Mouse (Mus musculus) spleen, postnatal 14 days (tissue): ENCODE results near the gene Tuba8.
A peak's percentile ranks its signal among the peaks of the same experiment; 100 is the strongest.

Experiments
- DNase-seq, 2 experiments: peaks; one replicate each; pipeline ENCODE4 v3.0.0; 2021 to 2022; ENCODE audit warnings: low spot score in 2 of 2

The Tuba8 gene

DNA sequence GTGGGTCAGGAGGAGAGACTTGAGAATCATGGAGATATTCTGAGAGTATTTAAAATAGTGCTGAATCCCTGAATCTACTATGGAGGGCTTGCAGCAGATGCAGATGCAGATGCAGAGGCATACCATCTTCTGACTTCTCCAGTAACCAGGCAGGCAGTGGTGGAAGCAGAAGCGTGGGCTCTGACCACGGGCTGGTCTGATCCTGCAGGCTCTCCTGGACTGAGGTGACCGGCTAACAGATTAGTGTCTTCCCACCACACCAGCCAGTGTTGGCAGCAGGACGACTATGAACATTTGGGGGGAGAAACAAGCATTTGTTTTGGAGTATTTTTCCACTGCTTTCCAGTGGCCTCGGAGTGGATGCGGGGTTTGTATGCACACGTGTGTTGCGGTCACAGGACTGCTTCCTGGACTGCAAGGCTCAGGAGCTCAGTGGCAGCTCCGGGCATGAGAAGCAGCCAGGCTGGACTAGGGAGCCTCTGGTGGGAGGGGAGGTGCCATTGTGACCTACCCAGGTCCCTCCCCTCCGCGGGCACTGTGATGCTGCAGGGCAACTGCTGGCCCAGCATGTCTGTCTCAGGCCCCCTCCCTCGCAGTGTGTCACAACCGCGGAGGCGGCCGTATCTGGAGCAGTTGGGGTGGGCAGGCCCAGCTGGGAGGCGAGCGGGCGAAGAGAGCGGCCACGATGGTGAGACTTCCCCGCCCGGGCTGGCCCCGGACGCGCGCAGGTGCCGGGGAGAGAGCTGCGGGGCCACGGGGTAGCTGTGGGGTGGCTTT, at the start of gene Tuba8:
Tuba8 (plus strand) TSS at position 548 of the 777 bp plus-strand sequence.
- peak in 1 of 2 experiments; percentile 7 for DNase-seq

DNA sequence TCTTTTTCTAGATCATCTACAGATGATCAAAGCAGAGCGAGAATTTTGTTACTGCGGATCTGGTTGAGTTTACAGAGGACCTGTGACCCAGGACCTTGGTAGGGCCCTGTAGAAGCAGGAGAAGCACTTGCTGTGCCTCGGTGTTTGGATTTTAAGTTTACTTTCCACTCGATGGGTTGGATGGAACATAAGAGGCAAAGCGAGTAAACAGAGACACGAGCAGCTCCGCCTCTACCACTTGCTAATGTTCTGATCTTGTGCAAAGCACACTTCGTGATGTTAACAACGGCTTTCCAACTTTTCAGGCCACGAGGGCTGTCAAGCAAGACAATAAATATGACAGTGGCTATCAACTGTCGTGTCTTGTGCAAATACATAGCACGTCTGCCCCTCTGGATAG, 47.9 kb upstream of the Tuba8 start:
- DNase-seq, result no peak

DNA sequence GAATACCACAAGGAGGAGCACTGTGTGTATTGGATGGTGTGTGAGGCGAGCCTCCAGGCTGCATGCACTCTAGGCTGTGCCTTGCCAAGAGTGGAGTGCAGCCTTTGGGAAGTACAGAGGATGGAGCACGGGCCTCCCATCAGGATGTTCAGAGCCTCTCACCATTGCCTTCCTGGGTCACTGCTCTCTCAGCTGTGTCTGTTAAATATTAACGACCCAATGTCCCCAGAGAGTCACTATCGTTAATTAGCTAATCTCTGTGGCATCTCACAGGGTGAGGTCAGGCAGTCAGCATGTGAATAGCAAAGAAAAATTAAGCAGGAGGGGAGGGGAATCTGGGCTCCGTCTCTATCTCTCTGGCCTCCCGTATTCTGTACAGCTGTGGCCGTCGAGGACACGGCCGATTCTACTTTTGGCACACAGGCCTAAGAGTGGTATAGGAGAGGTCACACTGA, 44.4 kb upstream of the Tuba8 start:
- no peak for DNase-seq

DNA sequence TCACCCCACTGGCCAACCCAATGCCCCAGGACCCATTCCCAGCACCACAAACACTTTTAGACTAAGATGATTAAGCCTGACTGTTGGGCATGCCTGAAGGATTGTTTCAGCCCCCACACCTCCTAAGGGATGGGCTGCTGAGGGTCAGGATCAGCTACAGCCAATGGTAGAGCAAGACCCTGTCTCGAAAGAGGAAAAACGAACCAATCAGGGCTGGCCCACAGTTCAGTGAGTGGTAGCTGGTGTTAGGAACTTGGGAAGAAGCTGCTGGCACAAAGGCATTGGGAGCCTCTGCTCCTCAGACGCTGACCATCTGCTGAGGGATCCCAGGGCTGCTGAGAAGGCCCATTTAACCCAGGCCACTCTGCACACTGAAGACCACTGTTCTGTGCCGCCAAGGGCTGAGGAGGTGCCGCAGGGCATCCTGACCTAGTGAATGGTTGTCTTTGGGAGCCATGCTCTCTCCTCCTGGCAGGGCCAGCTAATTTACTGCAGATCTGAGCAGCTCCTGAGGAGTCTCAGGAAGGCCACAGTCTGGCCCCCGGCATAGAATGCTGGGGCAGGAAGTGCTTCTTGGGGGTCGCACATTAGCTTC, 43.0 kb upstream of the Tuba8 start:
- no peak for DNase-seq

DNA sequence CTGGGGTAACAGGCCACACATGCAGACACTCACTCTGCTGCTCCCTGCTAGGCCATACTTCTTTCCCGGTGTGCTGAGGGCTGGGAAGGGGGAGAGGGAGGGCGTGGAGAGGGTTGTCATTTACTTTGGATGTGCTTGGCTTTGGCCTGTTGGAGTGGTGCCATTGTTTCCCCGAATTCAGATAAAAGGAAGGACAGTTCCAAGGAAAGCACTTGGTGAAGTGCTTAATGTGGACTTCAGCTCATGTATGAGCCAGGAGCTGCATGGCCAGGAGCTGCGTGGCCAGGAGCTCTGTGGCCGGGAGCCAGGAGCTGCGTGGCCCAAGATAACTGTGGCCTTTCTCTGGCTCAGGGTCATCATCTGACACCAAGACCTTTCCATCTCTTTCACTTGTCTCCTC, 39.4 kb upstream of the Tuba8 start:
- no peak for DNase-seq

DNA sequence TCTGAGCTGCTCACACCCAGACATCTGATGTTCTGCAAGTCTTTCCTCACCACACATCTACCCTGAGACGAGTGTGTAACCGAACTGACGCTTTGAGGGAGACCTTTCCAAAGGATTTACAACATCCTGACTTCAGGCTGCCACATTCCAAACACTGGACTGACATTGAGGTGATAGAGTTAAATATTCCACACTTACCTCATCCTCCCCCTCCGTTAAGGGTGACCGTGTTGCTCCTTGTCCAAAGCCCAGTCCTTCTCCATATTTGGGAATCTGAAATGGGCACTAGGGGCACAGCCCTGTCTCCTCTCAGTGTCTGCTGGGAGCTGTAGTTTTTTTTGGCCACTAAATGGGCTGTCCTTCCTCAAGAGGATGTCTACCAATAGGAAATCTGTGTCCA, 37.0 kb upstream of the Tuba8 start:
- DNase-seq, result no peak

DNA sequence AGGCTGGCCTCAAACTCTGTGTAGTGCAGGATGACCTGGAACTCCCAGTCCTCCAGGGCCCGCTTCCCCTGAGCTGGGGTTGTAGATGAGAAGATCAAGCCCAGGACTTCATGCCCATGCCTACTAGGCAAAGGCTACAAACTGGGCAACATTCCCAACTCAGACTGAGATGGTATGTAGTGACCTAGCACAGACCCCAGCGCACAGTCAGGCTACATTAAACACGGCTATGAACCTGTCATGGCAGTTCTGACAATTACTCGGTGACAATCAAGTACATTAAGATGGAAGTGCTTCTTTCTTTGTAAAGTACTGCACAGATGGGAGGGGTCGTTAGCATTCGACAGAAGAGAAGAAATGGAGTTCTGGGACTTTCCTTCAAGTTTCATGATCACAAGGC, 35.7 kb upstream of the Tuba8 start:
- no peak for DNase-seq

DNA sequence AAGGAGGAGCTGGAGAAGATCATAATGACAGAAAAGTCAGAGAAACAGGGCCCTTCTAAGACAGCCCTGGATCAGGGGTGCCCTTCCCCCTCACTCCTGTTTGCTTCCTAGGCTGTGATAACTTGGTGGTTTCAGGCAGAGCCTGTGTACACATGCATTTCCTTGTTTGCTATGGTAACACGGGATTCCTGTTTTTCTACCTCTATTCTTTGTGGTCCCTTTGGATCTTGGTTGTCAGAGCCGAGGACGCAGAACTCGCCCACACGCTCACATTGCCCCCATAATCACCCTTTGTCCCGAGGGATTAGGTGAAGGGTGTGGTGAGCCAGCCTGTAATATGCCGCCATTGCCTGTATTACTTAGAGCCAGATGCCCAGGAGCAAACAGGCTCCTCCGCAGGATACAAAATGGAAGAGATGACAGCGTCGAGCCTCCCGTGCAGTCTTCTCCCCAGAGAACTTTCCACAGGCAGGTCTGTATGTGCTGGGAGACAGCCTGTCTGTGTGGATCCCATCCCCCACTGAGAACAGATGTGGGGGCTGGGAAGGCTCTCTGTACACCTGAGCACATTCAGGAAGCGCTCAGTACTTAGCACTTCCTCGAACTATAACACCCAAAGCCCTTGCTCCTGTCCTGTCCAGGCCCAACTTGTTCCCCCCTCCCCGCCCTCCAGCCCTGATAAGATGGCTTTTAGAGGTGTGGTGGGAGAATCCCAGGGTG, 34.3 kb upstream of the Tuba8 start:
- no peak for DNase-seq

DNA sequence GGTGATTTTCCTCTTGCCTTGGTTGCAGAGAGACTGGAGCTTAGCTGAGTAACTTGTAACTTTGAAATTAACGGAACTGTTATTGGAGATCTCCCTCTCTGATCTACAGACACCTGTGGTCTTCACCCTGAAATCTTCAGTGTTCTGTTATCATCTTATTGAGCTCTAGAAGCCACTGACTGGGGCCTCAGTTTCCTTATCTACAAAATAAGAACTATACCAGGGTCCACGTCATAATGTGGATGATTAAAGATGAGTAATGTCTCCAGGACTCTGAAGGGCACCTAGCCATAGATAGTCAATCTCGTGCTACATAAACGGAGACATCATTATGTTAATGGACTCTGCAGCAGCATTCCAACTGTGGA, 33.8 kb upstream of the Tuba8 start:
- DNase-seq, result no peak

DNA sequence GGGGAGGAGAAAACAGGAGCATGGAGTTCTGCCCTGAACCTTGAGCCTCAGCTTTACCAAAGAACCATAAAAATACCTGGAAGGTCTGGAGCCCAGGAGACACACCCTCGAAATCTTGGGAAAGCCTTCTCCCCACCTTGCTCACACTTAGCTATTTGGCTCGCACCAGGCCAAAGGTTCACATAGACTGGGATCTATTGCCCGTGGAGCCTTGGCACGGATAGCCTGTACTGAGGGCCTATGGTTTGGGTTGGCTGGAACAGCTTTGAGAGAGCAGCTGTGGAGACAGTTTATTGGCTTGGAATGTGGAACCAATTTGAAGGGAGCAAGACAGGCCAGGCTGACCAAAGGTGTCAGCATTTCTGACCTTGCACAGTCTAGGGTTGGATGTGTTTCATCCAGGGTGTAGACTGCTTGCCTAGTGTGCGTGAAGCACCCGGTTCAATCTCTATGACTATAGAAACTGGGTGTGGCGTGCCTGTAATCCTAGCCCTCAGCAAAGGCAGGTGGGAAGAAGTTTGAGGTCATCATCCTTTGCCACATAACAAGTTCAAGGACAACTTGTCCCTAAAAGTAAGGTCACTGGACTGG, 33.3 kb upstream of the Tuba8 start:
- no peak for DNase-seq

DNA sequence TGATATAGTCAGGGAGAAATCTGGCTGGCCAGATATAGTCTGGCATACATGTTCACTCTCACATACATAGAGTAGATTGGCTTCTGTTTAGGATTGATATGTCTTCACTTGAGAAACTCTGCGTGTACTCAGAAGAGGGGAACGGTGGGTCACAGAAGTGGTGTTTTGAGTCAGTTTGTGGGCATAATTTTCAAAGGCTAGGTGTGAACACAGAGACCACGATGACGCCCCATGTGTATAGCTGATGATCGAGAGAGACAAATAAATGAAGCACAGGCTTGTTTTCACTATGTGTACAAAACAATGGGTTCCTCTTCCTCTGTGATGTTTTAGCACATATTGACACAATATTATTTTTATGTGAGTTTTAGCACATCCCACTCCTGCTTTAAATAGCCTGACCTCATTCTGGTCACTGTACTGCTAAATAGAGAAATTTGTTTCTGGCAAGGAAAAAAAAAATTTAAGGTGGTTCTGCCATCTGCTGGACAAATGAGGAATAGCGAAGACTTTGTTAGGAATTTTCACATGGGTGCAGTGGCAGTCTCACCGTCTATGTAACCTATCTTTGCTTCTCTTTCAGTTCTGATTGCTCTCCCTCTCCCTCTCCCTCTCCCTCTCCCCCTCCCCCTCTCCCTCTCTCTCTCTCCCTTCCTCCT, 31.7 kb upstream of the Tuba8 start:
- DNase-seq, result peak in 1 of 2 experiments; percentile 25

DNA sequence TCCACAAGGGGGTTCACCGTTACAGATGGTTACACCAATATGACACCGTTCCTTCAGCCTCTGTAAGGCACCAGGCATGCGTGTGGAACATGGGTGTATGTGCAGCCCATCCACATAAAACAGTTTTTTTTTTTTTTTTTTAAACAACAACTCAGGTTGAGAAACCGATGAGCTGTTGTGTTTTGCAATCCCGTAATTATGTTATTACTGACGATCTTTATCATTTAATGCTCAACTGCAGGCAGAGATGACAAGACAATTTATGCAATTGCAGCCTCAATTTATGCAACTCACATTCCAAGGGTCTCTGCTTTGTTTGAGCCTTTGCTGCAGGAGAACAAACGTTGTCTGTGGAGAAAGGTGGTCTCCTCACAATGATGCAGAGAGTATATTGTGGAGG, 30.6 kb upstream of the Tuba8 start:
- DNase-seq, result no peak

DNA sequence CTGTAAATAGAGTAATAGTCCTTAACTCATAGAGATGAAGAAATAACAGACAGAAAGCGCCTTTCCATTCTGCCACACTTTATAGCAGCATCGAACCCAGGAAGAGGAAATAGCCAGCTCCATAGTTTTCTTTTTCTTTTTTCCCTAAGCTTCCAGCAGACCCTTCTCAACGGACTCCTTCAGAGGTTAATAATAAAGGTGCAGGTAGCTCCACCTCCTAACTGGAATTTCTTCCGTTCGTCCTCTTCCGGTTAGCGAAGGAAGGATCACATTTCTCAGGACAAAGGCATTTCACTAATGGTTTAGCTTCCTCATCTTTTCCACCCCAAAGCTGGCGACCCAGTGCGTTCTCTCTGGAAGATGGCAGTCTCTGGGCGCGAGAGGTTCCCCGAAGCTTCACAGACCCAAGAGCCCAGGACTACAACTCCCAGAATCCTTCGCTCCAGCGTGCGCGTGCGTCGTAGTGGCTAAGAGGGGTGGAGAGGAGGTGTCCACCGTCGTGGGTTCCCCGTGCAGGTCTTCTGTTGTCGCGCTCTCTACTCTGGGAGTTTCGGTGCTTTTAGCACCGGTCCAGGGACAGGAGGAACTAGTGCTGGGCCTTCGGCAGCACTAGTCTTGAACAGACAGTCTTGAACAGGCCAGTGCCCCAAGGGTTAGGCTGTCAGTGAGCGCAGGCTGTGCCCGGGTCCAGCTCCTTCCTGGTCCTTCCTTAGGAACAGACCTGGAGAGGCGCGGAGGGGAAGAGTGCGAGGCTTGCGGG, 26.9 kb upstream of the Tuba8 start, which contains the start of gene Pex26:
Pex26 (plus strand) TSS at position 254 of the 760 bp plus-strand sequence.
- peak; percentile 84 to 91 for DNase-seq

DNA sequence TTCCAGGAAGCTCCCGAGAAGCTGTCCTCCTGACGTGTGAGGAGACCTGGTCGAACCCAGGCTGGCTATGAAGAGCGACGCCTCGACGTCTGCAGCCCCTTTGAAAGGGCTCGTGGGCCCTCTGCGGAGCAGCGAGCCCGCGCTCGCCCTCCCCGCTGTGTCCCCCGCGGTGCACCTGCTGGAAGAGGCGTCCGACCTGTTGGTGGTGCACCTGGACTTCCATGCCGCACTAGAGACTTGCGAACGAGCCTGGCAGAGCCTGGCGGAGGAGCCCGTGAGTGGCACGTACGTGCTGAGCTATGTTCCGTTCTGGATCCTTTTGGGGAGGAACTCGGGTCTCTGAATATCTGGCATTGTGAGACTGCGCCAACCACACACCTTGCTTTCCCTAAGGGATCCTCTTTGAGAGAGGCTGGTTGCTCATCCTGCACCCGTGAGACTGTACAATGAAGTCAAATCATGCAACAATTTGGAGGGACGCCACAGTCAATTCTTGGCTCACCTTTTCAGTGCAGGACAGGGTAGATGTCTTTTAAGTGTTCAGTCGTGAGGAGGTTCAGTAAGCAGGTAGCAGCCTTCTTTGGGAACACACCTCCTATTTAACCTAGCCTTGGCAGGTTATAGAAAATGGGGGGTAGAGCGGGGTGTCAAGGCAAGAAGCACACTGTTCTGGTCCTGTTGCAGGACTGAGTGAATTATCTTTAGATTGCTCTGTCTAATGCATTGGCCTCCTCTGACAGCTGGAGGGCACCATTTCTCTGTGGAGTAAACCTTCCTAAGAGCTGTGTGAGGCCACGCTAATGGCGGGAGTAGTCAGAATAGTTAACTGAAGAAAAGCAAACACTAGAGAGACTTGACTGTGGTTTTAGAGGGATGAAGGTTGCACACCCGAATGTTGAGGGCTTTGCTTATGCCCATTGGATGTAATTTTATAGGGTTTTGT, 26.0 kb upstream of the Tuba8 start:
- peak; percentile 12 to 37 for DNase-seq

DNA sequence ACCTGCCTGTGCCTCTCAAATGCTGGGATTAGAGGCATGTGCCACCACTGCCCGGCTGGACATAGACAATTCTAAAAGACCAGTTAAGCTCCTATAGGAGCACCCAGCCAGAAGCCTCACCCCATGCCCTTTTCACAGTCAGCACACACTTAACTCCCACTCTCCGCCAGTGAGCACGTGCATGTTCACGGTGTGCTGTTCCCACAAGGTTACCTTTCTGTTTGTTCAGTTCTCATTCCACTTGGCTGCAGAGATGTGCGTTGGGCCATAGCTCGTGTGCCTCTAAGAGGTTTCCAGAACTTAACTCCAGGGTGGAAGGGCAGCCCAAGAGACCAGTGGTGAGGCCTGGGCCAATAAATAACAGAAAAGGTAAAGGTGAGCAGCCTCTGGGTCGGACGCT, 25.3 kb upstream of the Tuba8 start:
- DNase-seq, result no peak

DNA sequence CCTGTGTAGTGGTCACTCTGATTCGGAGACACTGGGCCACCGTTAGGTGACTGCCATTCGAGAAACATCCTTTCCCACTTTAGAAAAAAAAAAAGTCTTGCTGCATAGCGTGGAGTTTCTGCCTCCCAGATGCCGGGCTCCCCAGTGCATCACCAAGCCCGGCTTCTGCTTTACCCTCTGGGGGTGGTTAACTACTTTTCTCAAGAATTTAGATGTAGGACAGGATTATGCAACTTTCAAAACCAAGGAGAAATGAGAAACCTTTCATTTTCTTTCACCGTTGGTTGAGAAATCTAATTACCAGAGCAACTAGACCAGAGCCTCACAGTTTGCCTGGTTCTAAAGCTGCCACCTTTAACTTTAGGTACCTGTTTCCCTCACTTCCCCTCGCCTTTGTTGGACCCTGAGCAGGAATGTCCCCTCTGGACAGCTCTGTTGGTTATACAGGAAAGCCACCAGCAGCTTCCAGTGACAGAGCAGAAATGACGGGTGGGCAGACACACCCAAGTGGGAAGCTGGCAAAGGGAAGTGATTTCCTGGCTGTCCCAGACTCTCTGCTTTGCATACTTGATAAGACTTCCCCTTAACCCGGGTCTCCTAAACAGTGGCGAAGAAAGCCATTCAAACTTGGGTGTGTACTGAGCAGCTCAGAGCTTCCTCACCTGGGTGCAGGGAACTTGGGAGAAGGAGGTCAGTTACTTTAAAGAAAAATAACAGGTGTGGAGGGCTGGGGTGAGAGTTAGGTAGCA, 19.1 kb upstream of the Tuba8 start:
- DNase-seq, result no peak

DNA sequence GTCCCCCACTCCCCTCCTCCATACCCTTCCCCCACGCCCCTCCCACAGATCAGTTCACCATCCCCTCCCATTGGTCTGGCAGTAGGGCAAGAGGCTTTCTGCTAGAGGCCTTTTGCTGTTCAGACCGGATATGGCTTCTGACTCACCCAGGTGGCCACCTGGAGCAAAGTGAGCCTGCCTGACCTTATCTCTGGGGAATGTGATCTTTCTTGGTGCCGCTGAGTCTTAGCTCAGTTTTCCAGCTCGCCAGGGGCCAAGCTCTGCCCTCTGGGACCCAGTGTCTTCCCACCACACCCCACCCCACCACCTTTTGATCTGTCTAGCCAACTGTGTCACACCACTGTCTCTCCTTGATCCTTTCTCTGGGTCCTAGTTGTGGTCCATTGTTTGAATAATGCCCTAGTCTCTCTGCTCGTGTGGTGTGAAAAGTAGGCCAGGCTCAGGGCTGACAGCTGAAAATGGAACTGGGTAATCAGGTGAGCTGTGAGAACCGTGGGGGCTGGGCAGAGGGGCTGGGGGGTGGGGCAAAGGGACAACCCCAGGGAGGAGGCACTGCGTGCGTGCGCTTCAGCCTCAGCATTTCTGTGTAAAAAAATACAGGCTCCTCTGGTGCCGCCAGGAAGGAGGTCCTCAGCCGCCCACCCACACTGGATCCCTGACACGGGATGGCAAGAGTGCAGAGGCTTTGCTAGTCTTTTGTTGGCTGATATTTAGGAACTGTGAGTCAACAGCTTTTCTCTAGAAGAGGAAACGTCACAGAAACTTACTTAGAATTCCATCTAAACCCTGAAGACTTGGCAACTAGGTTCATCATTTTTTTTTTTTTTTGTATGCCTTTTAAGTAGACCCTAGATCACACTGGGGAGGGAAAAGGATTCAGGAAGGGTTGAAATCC, 16.2 kb upstream of the Tuba8 start:
- no peak for DNase-seq
